Mouse (Mus musculus) T-helper 17 cell (primary cell): ENCODE results near the gene Dlg4.

ENCODE experiments used
- in situ Hi-C, 2 experiments: fragments of 300-600 bp; cut with MboI, MseI; formaldehyde crosslinking; loops; 1 replicate in 1 of 2; 2 replicates in 1 of 2; pipeline ENCODE4 v1.15.1; 2025; ENCODE audit warnings: high pct_unique_total_duplicates in 2 of 2

The Dlg4 gene

GRCm38 (mm10) chr11:70017199-70017767 lies 541 bp downstream of the Dlg4 start:
- in situ Hi-C loops, result loop anchor here in 1 of 2 experiments (10.0 kb wide), 1 partner anchor 912 kb away; no protein-coding TSS in a partner anchor

GRCm38 (mm10) chr11:70018131-70018990 lies 1.6 kb downstream of the Dlg4 start:
- in situ Hi-C loops, result loop anchor here in 1 of 2 experiments (10.0 kb wide), 1 partner anchor 914 kb away; no protein-coding TSS in a partner anchor

- in situ Hi-C loops, result loop anchor here in 1 of 2 experiments (10.0 kb wide), 1 partner anchor 915 kb away; no protein-coding TSS in a partner anchor
Measured at GRCm38 (mm10) chr11:70019495-70020021, 2.8 kb downstream of the Dlg4 start.

- in situ Hi-C loops, result no loop called here
Measured at GRCm38 (mm10) chr11:70020022-70020631, 3.4 kb downstream of the Dlg4 start.

GRCm38 (mm10) chr11:70020731-70021263 lies 4.1 kb downstream of the Dlg4 start:
- in situ Hi-C loops, result no loop called here

GRCm38 (mm10) chr11:70021264-70022132 lies 4.8 kb downstream of the Dlg4 start:
- in situ Hi-C loops, result no loop called here

GRCm38 (mm10) chr11:70023481-70024150 lies 6.9 kb downstream of the Dlg4 start:
- in situ Hi-C loops, result no loop called here

- in situ Hi-C loops, result no loop called here
Measured at GRCm38 (mm10) chr11:70024151-70024514, 7.4 kb downstream of the Dlg4 start.

- in situ Hi-C loops, result no loop called here
Measured at GRCm38 (mm10) chr11:70026689-70027088, 9.9 kb downstream of the Dlg4 start.

GRCm38 (mm10) chr11:70027397-70027796 lies 10.7 kb downstream of the Dlg4 start:
- in situ Hi-C loops, result no loop called here

- in situ Hi-C loops, result no loop called here
Measured at GRCm38 (mm10) chr11:70028401-70029129, 11.8 kb downstream of the Dlg4 start.

GRCm38 (mm10) chr11:70029130-70029801 lies 12.5 kb downstream of the Dlg4 start:
- in situ Hi-C loops, result no loop called here

GRCm38 (mm10) chr11:70029829-70030550 lies 13.2 kb downstream of the Dlg4 start:
- in situ Hi-C loops, result loop anchor here in 1 of 2 experiments (5.0 kb wide), 1 partner anchor 692 kb away; no protein-coding TSS in a partner anchor

- in situ Hi-C loops, result loop anchor here in 1 of 2 experiments (5.0 kb wide), 1 partner anchor 692 kb away; no protein-coding TSS in a partner anchor
Measured at GRCm38 (mm10) chr11:70030651-70031320, 14.0 kb downstream of the Dlg4 start.

GRCm38 (mm10) chr11:70031321-70031670 lies 14.6 kb downstream of the Dlg4 start:
- in situ Hi-C loops, result loop anchor here in 1 of 2 experiments (5.0 kb wide), 1 partner anchor 691 kb away; no protein-coding TSS in a partner anchor

GRCm38 (mm10) chr11:70038174-70038573 lies 21.4 kb downstream of the Dlg4 start:
- in situ Hi-C loops, result no loop called here

- in situ Hi-C loops, result no loop called here
Measured at GRCm38 (mm10) chr11:70039631-70040030, 22.9 kb downstream of the Dlg4 start.

GRCm38 (mm10) chr11:70040184-70040583 lies 23.4 kb downstream of the Dlg4 start:
- in situ Hi-C loops, result no loop called here
